Mouse (Mus musculus) liver, embryonic 11.5 days (tissue): ENCODE data around the gene Fbrs. TPM values are rescaled to one million over a fixed set of nuclear protein-coding genes. Genes with fewer than 3 reads are reported as not detected.
"Not testable (repeated sequence)": the region's sequence is repeated elsewhere in the genome, so short reads cannot be mapped to it uniquely, and the experiment has no call there.

Experiments
- ATAC-seq: fragments of 200-750 bp; cut with Nextera tagmentation; replicated peaks from 2 replicates; pipeline ENCODE4 v1.8.0; 2017; ENCODE audit warnings: moderate number of reproducible peaks, mild to moderate bottlenecking, moderate TSS enrichment, moderate library complexity; ENCODE audit not compliant: low FRiP score
- DNase-seq: peaks from one replicate; pipeline ENCODE4 v3.0.0-alpha.2; 2017; ENCODE audit warnings: low spot score
- H3K27ac ChIP-seq: fragments of 300-500 bp; sonication (generic); 2 replicates; pipeline ENCODE4 v1.5.1; 2014; ENCODE audit warnings: mild to moderate bottlenecking, low read depth, low read length, control low read depth
- H3K27me3 ChIP-seq: fragments of 300-500 bp; sonication (generic); replicated peaks from 2 replicates; pipeline ENCODE4 v1.6.1; 2014; ENCODE audit warnings: low read length, mixed read lengths; ENCODE audit not compliant: control insufficient read depth, insufficient read depth
- H3K36me3 ChIP-seq: fragments of 300-500 bp; sonication (generic); 2 replicates; pipeline ENCODE4 v1.6.1; 2014; ENCODE audit warnings: mild to moderate bottlenecking, low read length, moderate library complexity, mixed read lengths; ENCODE audit not compliant: control insufficient read depth, insufficient read depth
- H3K4me1 ChIP-seq: fragments of 300-500 bp; sonication (generic); replicated peaks from 2 replicates; pipeline ENCODE4 v1.6.1; 2014; ENCODE audit warnings: low read length, mixed read lengths; ENCODE audit not compliant: control insufficient read depth, insufficient read depth
- H3K4me2 ChIP-seq: fragments of 300-500 bp; sonication (generic); 2 replicates; pipeline ENCODE4 v1.6.1; 2014; ENCODE audit warnings: mild to moderate bottlenecking, control low read depth, moderate library complexity
- H3K4me3 ChIP-seq: fragments of 300-500 bp; sonication (generic); 2 replicates; pipeline ENCODE4 v1.5.1; 2014; ENCODE audit warnings: low read depth, low read length, control low read depth
- H3K9ac ChIP-seq: fragments of 300-500 bp; sonication (generic); 2 replicates; pipeline ENCODE4 v1.6.1; 2014; ENCODE audit warnings: low read depth, low read length, control low read depth
- H3K9me3 ChIP-seq: fragments of 300-500 bp; sonication (generic); 2 replicates; pipeline ENCODE4 v1.6.1; 2016; ENCODE audit warnings: low read length, inconsistent platforms, mixed read lengths; ENCODE audit not compliant: control insufficient read depth
- WGBS: fragments of 180-500 bp; shearing (Covaris S2); extraction: QIAGEN DNeasy Blood & Tissue Kit; methylation state at CpG from one replicate; pipeline ENCODE4 v1.1.7; 2014; 5-methylcytosine and 5-hydroxymethylcytosine counted together
- polyA plus RNA-seq: library from polyadenylated mRNA; unstranded; fragments of >200 nt; fragmentation: Nextera tagmentation; extraction: Ambion mirVana; gene quantifications from 2 replicates; pipeline ENCODE4 v1.2.1, GENCODE M21; 2014

Gene Fbrs
- polyA plus RNA-seq, 1 experiment from 2014 or later: 12.4 TPM

DNA sequence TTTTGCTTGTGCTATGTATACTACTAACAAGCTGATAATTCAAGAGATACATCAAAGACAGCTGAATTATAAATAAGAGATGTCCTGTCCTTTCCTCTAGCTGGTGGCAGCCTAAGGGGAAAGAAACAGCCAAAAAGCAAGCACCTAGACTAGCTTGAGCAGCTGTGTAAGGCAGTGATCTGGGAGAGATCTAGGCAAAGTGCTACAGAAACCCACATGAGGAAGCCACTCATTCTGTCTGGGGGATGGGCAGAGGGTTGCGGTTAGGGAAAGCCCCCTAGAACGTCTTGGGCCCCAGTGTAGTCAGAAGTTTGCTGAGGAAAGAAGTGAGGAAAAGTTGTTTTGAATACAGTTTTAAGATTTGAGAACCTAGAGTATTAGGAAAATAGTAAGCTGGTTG, 1.3 kb downstream of the Fbrs start:
- Histone ChIP-seq H3K4me2 (peak overlapping the region; percentile 96), H3K27me3 (no peaks in the 10 kb centered on the region), H3K9ac (peak overlapping the region; percentile 93), H3K9me3 (no peaks in the 10 kb centered on the region), H3K36me3 (peaks cover 39% of the 10 kb centered on the region), H3K4me3 (peak overlapping the region; percentile 95), H3K4me1 (peaks cover 24% of the 10 kb centered on the region), H3K27ac (peak overlapping the region; percentile 93; the same call in 1 of the 2 replicates)
- DNase-seq (no peak), ATAC-seq (no peak)
- 33% methylated on average over 2 of the region's 2 CpGs for WGBS

DNA sequence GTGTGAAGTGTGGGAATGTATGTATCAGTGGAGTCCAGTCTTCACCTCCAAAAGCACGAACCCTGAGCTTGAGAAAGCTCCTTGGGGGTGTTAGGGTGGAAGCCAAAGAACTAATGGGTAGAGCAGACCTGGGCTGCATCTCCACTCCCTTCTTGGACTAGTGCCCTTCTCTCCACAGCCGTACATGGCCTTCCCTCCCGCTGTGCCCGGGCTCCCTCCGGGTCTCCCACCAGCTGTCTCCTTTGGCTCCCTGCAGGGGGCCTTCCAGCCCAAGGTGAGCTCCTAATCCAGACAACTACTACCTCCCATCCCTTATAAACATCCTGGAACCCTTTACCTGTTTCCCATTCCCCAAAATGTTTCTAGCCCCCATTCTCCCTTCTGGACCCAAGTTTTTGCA, 6.4 kb downstream of the Fbrs start:
- Histone ChIP-seq H3K9ac (no peak overlapping the region), H3K27me3 (no peaks in the 10 kb centered on the region), H3K9me3 (no peaks in the 10 kb centered on the region), H3K4me2 (no peak overlapping the region), H3K4me3 (no peak overlapping the region), H3K27ac (no peak overlapping the region), H3K4me1 (peaks cover 9% of the 10 kb centered on the region), H3K36me3 (peaks cover 69% of the 10 kb centered on the region)
- ATAC-seq: no peak
- no peak for DNase-seq
- WGBS: 89% methylated on average over 5 of the region's 5 CpGs

DNA sequence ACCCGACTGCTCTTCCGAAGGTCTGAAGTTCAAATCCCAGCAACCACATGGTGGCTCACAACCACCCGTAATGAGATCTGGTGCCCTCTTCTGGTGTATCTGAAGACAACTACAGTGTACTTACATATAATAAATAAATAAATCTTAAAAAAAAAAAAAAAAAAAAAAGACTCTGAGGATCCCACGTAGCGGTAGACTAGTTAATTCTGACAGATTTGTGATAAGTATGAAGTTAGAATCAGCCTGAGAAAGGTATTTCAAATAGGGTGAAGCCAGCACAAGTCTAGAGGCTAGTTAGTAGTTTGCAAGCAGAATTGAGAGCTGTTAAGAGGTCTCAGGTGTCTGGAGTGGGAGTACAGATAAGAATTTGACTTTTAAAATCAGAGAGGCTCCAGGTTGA, 9.4 kb downstream of the Fbrs start:
- not testable (repeated sequence) for H3K4me2 ChIP-seq, ATAC-seq, H3K4me1 ChIP-seq, H3K27ac ChIP-seq, H3K9ac ChIP-seq, H3K4me3 ChIP-seq, DNase-seq, H3K27me3 ChIP-seq, H3K9me3 ChIP-seq
- peaks cover 66% of the 10 kb centered on the region for H3K36me3 ChIP-seq
- WGBS: 84% methylated on average over 4 of the region's 5 CpGs

DNA sequence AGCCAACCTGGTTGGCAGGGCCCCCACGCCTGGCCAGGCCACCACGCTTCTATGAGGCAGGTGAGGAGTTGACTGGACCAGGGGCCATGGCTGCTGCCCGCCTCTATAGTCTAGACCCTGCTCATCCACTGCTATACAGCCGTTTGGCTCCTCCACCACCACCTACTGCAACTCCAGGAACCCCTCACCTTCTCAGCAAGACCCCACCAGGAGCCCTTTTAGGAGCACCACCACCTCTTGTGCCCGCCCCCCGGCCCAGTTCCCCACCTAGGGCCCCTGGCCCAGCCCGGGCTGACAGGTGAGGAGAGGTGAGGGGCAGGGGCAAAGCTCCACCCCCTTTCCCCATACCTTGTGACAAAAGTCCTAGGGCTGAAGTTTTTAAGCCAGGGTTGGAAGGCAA, 11.0 kb downstream of the Fbrs start:
- Histone ChIP-seq H3K36me3 (peaks cover 55% of the 10 kb centered on the region), H3K4me3 (no peak overlapping the region), H3K4me1 (no peaks in the 10 kb centered on the region), H3K27ac (no peak overlapping the region), H3K27me3 (no peaks in the 10 kb centered on the region), H3K9me3 (no peaks in the 10 kb centered on the region), H3K4me2 (no peak overlapping the region), H3K9ac (no peak overlapping the region)
- no peak for ATAC-seq
- DNase-seq: no peak
- 86% methylated on average over 7 of the region's 7 CpGs for WGBS

DNA sequence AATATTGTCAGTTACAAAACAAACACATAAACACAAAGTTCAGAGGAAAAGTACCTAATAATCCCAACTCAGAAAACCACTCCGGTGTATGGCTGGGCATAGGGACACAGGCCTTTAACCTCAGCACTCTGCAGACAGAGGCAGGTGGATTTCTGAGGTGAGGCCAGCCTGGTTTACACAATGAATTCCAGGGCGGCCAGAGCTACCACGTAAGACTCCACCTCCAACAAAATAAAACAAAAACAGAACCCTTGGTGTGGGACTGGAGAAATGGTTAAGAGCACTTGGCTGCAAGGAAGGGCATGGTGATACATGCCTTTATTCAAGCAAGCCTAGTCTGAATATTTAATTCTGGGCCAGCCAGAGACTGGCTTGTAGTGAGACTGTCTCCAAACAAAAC, 12.8 kb downstream of the Fbrs start:
- 87% methylated on average over 3 of the region's 3 CpGs for WGBS
- H3K27ac ChIP-seq: no peak overlapping the region
- H3K9me3 ChIP-seq: no peaks in the 10 kb centered on the region
- DNase-seq (no peak), ATAC-seq (no peak)
- no peaks in the 10 kb centered on the region for H3K4me1 ChIP-seq
- H3K4me3 ChIP-seq: no peak overlapping the region
- peaks cover 40% of the 10 kb centered on the region for H3K36me3 ChIP-seq
- no peak overlapping the region for H3K9ac ChIP-seq
- no peaks in the 10 kb centered on the region for H3K27me3 ChIP-seq
- H3K4me2 ChIP-seq: no peak overlapping the region

DNA sequence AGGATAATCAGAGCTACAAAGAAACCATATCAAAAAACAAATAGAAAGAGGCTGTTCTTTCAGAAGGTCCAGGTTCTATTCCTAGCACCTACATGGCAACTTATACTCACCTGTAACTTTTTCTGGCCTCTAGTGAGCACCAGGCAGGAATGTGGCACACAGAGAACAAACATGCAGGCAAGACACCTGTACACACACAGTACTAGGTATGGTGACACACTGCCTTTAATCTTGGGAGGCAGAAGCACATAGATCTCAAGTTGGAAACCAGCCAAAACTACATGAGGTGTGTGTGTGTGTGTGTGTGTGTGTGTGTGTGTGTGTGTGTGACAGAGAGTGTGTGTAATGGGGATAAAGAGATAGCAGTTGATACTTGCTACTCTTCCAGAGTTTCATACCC, 15.6 kb downstream of the Fbrs start:
- H3K36me3 ChIP-seq: peaks cover 20% of the 10 kb centered on the region
- H3K4me1 ChIP-seq: no peaks in the 10 kb centered on the region
- H3K27ac ChIP-seq: no peak overlapping the region
- no peak overlapping the region for H3K4me2 ChIP-seq
- DNase-seq (no peak), ATAC-seq (no peak)
- H3K9ac ChIP-seq: no peak overlapping the region
- no peaks in the 10 kb centered on the region for H3K9me3 ChIP-seq
- no peak overlapping the region for H3K4me3 ChIP-seq
- no peaks in the 10 kb centered on the region for H3K27me3 ChIP-seq

DNA sequence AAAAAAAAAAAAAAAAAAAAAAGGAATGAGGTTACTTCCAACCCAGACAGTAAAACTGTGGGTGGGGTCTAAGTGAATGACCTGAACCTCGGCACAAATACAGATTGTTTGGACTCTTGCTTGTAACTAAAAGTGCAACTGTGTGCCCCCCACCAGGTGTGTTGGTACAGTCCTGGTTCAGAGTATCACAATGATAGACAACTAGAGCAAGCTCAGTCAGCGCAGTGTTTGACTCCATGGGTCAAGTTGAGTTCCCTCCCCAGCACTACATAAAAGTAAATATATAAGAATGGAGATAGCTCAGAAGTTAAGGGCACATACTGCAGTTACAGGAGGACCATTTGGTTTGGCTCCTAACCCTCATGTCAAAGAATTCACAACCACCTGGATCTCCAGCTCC, 18.4 kb downstream of the Fbrs start:
- no peak overlapping the region for H3K27ac ChIP-seq
- no peak overlapping the region for H3K4me3 ChIP-seq
- ATAC-seq: no peak
- H3K9ac ChIP-seq: no peak overlapping the region
- WGBS: 68% methylated on average over 2 of the region's 2 CpGs
- H3K4me1 ChIP-seq: no peaks in the 10 kb centered on the region
- no peak for DNase-seq
- H3K36me3 ChIP-seq: no peaks in the 10 kb centered on the region
- no peak overlapping the region for H3K4me2 ChIP-seq
- no peaks in the 10 kb centered on the region for H3K27me3 ChIP-seq
- H3K9me3 ChIP-seq: no peaks in the 10 kb centered on the region

DNA sequence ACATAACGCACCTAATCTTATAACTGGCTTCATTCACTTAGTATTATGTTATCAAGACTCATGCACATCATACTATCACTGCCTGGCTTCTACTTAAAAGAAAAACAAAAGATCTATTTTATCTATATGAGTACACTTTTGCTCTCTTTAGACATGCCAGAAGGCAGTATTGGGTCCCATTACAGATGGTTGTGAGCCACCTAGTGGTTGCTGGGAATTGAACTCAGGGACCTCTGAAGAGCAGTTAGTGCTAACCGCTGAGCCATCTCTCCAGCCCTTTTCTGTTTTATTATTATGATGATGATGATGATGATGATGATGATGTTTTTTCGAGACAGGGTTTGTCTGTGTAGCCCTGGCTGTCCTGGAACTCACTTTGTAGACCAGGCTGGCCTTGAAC, 19.4 kb downstream of the Fbrs start:
- H3K4me2 ChIP-seq: no peak overlapping the region
- no peak overlapping the region for H3K27ac ChIP-seq
- no peaks in the 10 kb centered on the region for H3K36me3 ChIP-seq
- DNase-seq (no peak), ATAC-seq (no peak)
- H3K9ac ChIP-seq: no peak overlapping the region
- H3K4me3 ChIP-seq: no peak overlapping the region
- 42% methylated on average over 3 of the region's 3 CpGs for WGBS
- H3K27me3 ChIP-seq: no peaks in the 10 kb centered on the region
- no peaks in the 10 kb centered on the region for H3K9me3 ChIP-seq
- H3K4me1 ChIP-seq: no peaks in the 10 kb centered on the region

DNA sequence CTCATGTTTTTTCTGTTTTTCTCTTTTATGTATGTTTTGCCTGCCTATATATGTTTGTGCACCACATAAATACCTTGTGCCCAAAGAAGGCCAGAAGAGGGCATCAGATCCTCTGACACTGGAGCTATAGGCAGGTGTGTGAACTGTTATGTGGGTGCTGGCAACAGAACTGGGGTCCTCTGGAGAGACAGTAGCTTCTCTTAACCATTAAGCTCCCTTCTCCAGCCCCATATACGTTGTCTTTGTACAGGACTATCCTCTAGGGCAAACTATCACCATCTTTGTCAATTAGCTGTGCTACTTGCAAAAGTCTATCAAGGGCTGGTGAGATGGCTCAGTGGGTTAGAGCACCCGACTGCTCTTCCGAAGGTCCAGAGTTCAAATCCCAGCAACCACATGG, 29.3 kb downstream of the Fbrs start:
- H3K9ac ChIP-seq: no peak overlapping the region
- ATAC-seq (no peak), DNase-seq (no peak)
- no peak overlapping the region for H3K27ac ChIP-seq
- no peaks in the 10 kb centered on the region for H3K27me3 ChIP-seq
- H3K36me3 ChIP-seq: no peaks in the 10 kb centered on the region
- H3K4me3 ChIP-seq: no peak overlapping the region
- no peaks in the 10 kb centered on the region for H3K4me1 ChIP-seq
- no peak overlapping the region for H3K4me2 ChIP-seq
- no peaks in the 10 kb centered on the region for H3K9me3 ChIP-seq
- WGBS: 87% methylated on average over 3 of the region's 3 CpGs
